Mouse (Mus musculus) regulatory T cell (primary cell): Measurements from ENCODE around the gene Acp2.

Experiments
- in situ Hi-C: fragments of 300-600 bp; cut with MboI, MseI; formaldehyde crosslinking; loops from one replicate; pipeline ENCODE4 v1.15.1; 2025; ENCODE audit warnings: high pct_unique_total_duplicates

The Acp2 gene

DNA sequence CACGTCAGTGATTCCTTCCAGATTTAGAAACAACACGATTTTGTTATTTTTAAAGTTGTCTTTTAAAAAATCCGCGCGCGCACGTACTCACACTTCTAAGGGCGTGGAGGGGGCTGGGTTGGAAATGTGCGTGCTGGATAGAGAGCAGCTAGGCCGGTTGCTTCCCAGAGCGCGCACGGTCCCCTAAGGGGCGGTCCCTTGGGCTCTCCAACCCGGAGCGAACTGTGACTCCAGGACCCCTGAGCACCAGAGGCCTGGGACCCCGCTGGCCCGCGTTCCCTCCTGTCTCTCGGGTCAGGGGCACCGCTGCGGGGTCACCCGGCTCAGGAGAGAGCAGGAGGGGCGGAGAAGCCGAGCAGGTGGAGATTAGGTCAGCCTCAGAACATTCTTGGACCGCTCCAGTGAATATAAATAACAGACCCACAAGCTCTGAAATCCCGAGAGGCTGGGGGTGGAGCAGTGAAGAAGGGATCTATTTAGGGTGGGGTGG is 53.0 kb downstream of the Acp2 start, which contains the start of gene Pacsin3:
TSS of gene Pacsin3 (plus strand) at position 294 of the 490 bp plus-strand sequence.
- in situ Hi-C loops = no loop called here

DNA sequence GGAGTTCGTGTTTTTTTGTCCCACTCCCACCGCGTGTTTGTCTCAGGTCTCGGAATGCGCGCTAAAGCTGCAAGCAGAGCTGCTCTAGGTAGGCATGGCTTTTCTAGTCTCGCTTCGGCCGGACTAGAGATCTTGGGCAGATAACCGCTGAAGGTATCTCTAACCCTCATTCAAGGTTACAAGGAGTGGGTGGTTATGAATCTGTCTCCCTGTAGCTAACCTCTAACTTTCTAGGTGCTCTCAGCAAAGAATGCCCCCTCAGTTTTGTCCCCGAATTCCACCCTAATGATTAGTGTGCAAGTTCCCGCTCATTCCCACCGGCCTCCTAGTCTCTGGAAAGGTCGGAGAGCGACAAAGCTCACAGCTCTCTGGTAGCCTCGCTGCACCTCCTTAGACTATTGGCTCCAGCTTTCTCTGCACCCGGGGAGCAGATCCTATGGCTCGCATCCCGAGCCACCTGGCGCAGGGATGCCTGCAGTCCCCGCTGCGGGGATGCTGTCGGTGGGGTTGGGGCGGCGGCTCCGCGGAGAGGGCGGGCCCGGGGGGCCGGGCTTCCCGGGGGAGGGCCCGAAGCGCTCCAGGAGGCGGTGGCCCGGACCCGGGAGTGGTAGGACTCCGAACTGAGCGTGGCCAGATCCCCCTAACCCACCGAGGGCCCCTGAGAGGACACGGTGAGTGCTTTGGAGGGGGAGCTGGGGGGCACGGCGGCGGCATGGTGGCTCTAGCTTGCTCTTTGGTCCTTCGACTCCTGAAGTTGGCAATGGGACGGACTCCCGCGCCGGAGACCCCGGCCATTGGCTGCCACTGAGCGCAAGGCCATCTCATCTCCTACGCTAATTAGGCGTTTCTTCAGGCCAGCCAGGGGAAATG is 53.8 kb downstream of the Acp2 start:
- in situ Hi-C loops = no loop called here

DNA sequence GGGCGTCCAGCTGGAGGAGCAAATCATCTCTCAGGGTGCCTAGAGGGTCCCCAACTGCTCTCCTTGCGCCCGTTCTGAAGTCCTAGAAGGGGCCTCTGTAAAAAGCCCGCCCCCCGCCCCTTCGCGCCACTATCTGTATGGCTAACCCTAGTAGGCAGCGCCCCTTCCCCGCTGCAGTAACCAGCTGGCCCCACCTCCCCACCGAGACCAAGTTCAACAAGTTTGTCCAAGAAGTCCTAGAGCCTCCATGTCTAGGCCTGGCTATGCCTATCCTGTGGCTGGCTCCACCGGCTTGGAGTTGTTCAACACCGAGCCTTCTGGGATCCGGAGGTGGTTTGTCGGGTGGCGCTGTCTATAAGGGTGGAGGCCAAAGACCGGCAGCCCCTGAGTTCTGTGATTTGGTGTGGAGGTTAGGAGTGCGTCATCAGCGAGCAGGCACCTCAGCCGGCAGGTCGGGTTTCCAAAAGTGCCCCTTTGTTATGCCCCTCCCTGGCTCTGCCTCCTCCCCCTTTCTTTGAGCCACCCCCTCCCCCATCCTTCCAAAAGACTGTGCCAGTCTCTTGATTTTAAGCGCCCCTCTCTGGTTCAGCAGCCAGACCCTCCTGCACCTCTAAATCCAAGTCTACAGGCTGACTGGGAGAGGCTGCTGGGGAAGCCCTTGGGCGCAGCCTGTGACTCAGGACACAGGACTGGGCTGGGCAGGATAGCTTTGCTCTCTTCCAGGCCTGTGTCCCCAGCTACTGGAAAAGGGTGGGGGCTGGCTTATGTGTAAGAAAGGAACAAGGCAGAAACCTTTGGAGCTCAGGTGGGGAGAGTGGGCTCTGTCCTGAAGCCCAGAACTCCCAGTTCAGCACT is 54.7 kb downstream of the Acp2 start:
- in situ Hi-C loops = no loop called here

DNA sequence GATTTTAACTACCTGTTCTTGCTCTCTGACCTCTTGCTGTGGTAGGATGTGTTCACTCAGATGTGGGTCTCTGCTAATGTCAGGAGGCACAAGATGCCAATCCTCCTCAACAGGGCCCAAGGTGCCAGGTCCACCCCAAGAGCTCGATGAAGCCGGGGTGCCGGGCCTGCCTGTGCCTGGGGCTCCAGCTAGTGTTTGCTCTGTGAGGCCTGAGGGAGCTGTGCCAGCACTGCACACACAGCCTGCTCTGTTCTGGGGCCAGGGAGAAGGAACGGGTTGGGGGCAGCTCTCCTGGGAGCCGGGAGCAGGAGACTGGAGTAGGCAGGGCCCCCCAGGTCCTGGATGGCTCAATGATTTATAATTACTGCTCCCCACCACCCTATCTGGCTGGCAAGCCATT is 55.4 kb downstream of the Acp2 start:
- in situ Hi-C loops = no loop called here

DNA sequence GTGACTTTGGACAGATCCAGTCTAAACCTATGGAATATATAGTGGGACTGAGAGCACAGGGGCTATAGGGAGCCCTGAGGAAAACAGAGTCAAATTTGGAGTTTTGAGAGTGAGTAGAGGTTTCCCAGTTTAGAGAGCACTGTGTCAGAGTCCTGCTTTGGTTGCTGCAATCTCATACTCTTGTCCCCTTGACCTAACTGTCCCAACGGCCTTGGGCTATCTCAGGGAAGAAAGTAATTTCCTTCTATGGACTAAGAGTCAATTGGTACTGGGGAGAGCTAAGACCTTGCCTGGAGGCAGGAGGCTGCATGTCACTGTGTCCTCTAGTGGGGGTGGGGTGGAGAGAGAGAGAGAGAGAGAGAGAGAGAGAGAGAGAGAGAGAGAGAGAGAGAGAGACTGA is 56.1 kb downstream of the Acp2 start:
- in situ Hi-C loops = no loop called here

DNA sequence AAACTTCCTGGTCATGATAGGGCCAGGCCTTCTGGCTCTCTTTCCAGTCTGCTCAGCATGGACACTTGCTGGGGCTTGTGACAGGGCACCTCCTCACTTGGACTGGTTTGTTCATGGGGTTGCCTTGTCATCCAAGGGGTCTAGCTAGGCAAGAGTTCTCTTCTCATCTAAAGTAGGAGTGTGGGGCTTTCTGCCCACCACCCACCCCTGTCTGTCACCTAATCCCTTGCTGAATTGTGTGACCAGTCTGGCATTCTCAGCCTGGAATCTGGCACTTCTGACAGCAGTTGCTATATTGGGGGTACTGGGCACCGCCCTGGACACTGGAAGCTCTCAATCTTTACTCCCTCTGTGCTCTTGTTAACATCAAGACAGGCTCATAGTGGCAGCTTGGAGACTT is 56.8 kb downstream of the Acp2 start:
- in situ Hi-C loops = no loop called here
